Mouse (Mus musculus): ENCODE measurements around the gene Mgll.

Mgll gene

GRCm38 (mm10) chr6:88742286-88743011 is 18.2 kb downstream of the Mgll start:
- no peak for DNase-seq (ENCODE audit: inconsistent age in 2 of 2, low spot score in 1 of 2)

GRCm38 (mm10) chr6:88743601-88744291 is 19.5 kb downstream of the Mgll start:
- DNase-seq (ENCODE audit: inconsistent age in 2 of 2, low spot score in 1 of 2), result no peak

GRCm38 (mm10) chr6:88745027-88745426 is 20.8 kb downstream of the Mgll start:
- no peak for DNase-seq (ENCODE audit: inconsistent age in 2 of 2, low spot score in 1 of 2)

GRCm38 (mm10) chr6:88746271-88746670 is 22.1 kb downstream of the Mgll start:
- peak; percentile 59 to 83 for DNase-seq (ENCODE audit: inconsistent age in 2 of 2, low spot score in 1 of 2)

- DNase-seq (ENCODE audit: inconsistent age in 2 of 2, low spot score in 1 of 2), result no peak
Observed at GRCm38 (mm10) chr6:88747296-88748040, 23.3 kb downstream of the Mgll start.

GRCm38 (mm10) chr6:88750884-88751283 is 26.7 kb downstream of the Mgll start:
- DNase-seq (ENCODE audit: inconsistent age in 2 of 2, low spot score in 1 of 2), result no peak

- no peak for DNase-seq (ENCODE audit: inconsistent age in 2 of 2, low spot score in 1 of 2)
Observed at GRCm38 (mm10) chr6:88752711-88753219, 28.6 kb downstream of the Mgll start.

- no peak for DNase-seq (ENCODE audit: inconsistent age in 2 of 2, low spot score in 1 of 2)
Observed at GRCm38 (mm10) chr6:88753578-88753977, 29.4 kb downstream of the Mgll start.

GRCm38 (mm10) chr6:88756992-88757391 is 32.8 kb downstream of the Mgll start:
- DNase-seq (ENCODE audit: inconsistent age in 2 of 2, low spot score in 1 of 2), result no peak

GRCm38 (mm10) chr6:88758074-88758473 is 33.9 kb downstream of the Mgll start:
- DNase-seq (ENCODE audit: inconsistent age in 2 of 2, low spot score in 1 of 2), result no peak

- peak in 1 of 2 experiments; percentile 62 for DNase-seq (ENCODE audit: inconsistent age in 2 of 2, low spot score in 1 of 2)
Observed at GRCm38 (mm10) chr6:88758568-88759522, 34.6 kb downstream of the Mgll start.

- DNase-seq (ENCODE audit: inconsistent age in 2 of 2, low spot score in 1 of 2), result peak; percentile 82 to 89
Observed at GRCm38 (mm10) chr6:88759793-88760453, 35.7 kb downstream of the Mgll start.

GRCm38 (mm10) chr6:88760935-88761635 is 36.9 kb downstream of the Mgll start:
- no peak for DNase-seq (ENCODE audit: inconsistent age in 2 of 2, low spot score in 1 of 2)

GRCm38 (mm10) chr6:88761684-88762439 is 37.6 kb downstream of the Mgll start:
- no peak for DNase-seq (ENCODE audit: inconsistent age in 2 of 2, low spot score in 1 of 2)

- DNase-seq (ENCODE audit: inconsistent age in 2 of 2, low spot score in 1 of 2), result no peak
Observed at GRCm38 (mm10) chr6:88762440-88763196, 38.4 kb downstream of the Mgll start.

GRCm38 (mm10) chr6:88763518-88764077 is 39.4 kb downstream of the Mgll start:
- DNase-seq (ENCODE audit: inconsistent age in 2 of 2, low spot score in 1 of 2), result no peak

GRCm38 (mm10) chr6:88764281-88764680 is 40.1 kb downstream of the Mgll start:
- no peak for DNase-seq (ENCODE audit: inconsistent age in 2 of 2, low spot score in 1 of 2)

- DNase-seq (ENCODE audit: inconsistent age in 2 of 2, low spot score in 1 of 2), result no peak
Observed at GRCm38 (mm10) chr6:88767740-88768139, 43.5 kb downstream of the Mgll start.
